Mouse (Mus musculus) testis, postnatal 14 days (tissue): ENCODE results near the gene Gm15056.

ENCODE experiments used
- DNase-seq: peaks from one replicate; pipeline ENCODE4 v3.0.0; 2021; ENCODE audit warnings: low spot score

The Gm15056 gene

DNA sequence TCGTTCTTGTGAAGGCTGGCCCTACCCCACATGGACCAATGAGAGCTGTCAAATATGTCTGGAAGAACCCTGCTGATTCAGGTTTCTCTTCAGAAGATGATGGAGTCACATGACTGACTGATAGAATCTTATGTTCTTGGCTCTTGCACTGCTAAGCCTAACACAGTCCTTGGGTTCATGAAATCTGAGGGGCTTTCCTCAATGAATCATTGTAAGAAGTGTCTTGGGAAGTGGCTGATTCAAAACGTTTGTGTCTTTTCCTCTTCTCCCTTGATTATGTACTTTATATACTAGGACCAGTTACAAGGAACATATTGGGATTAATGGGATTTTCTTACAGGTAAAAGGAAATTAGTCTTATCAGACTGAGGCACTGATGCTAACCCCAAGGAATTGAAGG lies at the start of gene Gm15056:
Gene Gm15056, minus strand, starts transcription at position 101 of the 400 bp plus-strand sequence.
- DNase-seq: no peak

- no peak for DNase-seq
Measured at GRCm38 (mm10) chr8:20944610-20945009, 42.2 kb upstream of the Gm15056 start, which contains the start of gene AY761185. TSS of gene AY761185 (minus strand) at chr8:20944710.

DNA sequence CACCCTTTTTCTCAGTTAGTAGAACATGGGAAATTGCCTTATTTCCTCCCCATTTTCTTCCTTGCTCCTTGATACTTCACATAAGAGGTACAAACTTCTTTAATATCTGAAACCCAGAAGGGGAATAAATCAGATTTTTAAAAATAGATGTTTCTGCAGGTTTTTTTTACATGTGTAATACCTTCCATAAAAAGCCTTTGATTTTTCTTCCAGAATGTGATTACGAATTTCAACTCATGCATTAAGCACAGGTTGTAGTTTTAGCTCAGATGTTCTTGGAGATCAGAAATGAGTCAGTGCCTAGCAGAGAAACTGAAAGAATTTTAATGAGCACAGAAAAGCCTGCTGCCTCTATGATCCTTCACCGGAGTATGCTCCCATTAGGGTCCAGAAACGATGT lies 19.5 kb upstream of the Gm15056 start, which contains the start of gene Gm6040:
Gene Gm6040, minus strand, starts transcription at position 101 of the 400 bp plus-strand sequence.
- no peak for DNase-seq

DNA sequence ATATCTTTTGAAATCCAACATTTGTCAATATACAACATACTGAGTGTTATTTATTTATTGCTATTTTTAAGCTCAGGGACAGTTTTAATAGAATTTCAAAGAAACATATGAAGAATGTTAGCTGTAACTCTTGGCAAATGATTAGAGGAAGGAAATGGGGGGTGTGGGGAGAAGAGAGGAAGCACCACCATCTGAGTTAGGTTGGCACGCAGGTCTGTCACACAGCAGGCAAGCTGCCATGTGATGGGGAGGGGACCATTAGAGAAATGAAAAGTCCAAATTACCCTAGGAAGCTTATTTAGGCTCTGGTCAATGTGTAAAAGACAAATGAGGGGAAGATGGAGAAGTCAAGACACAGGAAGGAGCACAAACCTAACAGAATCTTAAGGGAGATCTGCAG lies 9.9 kb upstream of the Gm15056 start:
- DNase-seq: no peak

DNA sequence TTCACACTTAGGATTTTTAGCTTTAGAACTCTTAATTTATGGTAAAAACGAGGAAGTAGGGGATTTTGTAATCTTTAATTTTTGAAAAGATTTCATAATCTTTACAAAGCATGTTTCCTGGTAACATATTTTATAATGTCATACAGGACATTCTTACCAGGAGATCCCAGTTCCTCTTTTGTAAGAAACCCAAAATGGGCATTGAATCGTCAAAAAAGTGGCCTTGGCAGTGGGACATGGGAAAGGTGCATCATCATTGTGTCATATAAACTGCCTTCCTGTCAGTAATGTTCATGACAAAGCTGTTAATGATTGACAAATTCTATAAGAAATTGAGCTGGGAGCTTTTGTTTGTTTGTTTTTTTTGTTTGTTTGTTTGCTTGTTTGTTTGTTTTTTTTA lies 5.8 kb upstream of the Gm15056 start:
- DNase-seq: no peak

- no peak for DNase-seq
Measured at GRCm38 (mm10) chr8:20907119-20907518, 4.7 kb upstream of the Gm15056 start.

GRCm38 (mm10) chr8:20892369-20892768 lies 10.1 kb downstream of the Gm15056 start, which contains the start of gene Defb33:
TSS of gene Defb33 (plus strand) at chr8:20892669.
- DNase-seq: no peak

DNA sequence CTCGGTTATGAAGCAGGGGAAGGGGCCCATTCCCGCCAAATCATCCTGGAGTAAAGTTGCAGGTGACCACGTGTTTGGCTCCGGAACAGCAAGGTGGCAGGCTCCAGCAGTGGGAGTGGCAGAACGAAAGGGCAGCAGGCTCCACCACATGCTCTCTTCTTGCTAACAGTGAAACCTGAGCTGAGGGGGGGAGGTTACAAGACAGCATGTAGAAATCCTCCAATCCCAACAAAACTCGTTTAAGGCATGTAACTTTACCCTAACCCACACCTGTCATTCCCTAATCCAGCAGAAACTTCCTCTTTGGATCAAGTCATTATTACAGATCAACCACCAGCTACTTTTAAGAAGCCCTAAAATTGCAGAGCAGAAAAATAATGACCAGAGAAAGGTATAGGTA lies 27.8 kb downstream of the Gm15056 start:
- no peak for DNase-seq
